Mouse (Mus musculus) hindbrain, embryonic 12.5 days (tissue): ENCODE measurements around the gene Grin2c. TPM values are rescaled to one million over a fixed set of nuclear protein-coding genes. Genes with fewer than 3 reads are reported as not detected.

ENCODE experiments used
- ATAC-seq: fragments of 200-750 bp; cut with Nextera tagmentation; 2 replicates; pipeline ENCODE4 v1.8.0; 2017; ENCODE audit warnings: moderate TSS enrichment; ENCODE audit not compliant: low FRiP score
- H3K27ac ChIP-seq: fragments of 300-500 bp; sonication (generic); 2 replicates; pipeline ENCODE4 v1.5.1; 2016; ENCODE audit warnings: mild to moderate bottlenecking
- H3K27me3 ChIP-seq: fragments of 300-500 bp; sonication (generic); 2 replicates; pipeline ENCODE4 v1.6.1; 2016; ENCODE audit warnings: mild to moderate bottlenecking
- H3K36me3 ChIP-seq: fragments of 300-500 bp; sonication (generic); 2 replicates; pipeline ENCODE4 v1.6.1; 2016; ENCODE audit warnings: mild to moderate bottlenecking
- H3K4me1 ChIP-seq: fragments of 300-500 bp; sonication (generic); 2 replicates; pipeline ENCODE4 v1.6.1; 2016
- H3K4me2 ChIP-seq: fragments of 300-500 bp; sonication (generic); replicated peaks from 2 replicates; pipeline ENCODE4 v1.6.1; 2016; ENCODE audit warnings: mild to moderate bottlenecking
- H3K4me3 ChIP-seq: fragments of 300-500 bp; sonication (generic); 2 replicates; pipeline ENCODE4 v1.5.1; 2016; ENCODE audit warnings: mild to moderate bottlenecking
- H3K9ac ChIP-seq: fragments of 300-500 bp; sonication (generic); 2 replicates; pipeline ENCODE4 v1.6.1; 2016; ENCODE audit warnings: mild to moderate bottlenecking, moderate library complexity
- H3K9me3 ChIP-seq: fragments of 300-500 bp; sonication (generic); replicated peaks from 2 replicates; pipeline ENCODE4 v1.6.1; 2016; ENCODE audit warnings: mild to moderate bottlenecking
- WGBS: fragments of 180-500 bp; shearing (Covaris S2); methylation state at CpG from one replicate; pipeline ENCODE4 v1.1.7; 2016; 5-methylcytosine and 5-hydroxymethylcytosine counted together
- polyA plus RNA-seq: library from polyadenylated mRNA; unstranded; fragments of >200 nt; fragmentation: Nextera tagmentation; extraction: Ambion mirVana; gene quantifications from 2 replicates; pipeline ENCODE4 v1.2.1, GENCODE M21; 2016

The Grin2c gene
- polyA plus RNA-seq, 1 experiment from 2014 or later: 0.57 TPM

- Histone ChIP-seq H3K4me3 (peak overlapping the region; percentile 16), H3K27me3 (peaks cover 98% of the 10 kb centered on the region), H3K9me3 (no peaks in the 10 kb centered on the region), H3K9ac (no peak overlapping the region), H3K36me3 (no peaks in the 10 kb centered on the region), H3K4me1 (peaks cover 7% of the 10 kb centered on the region), H3K27ac (no peak overlapping the region), H3K4me2 (peak overlapping the region; percentile 33)
- ATAC-seq: no peak
- 17% methylated on average over 59 of the region's 59 CpGs for WGBS
Measured at GRCm38 (mm10) chr11:115257775-115258510, 9.1 kb downstream of the Grin2c start.

GRCm38 (mm10) chr11:115251258-115251657 lies 15.8 kb downstream of the Grin2c start:
- no peak overlapping the region for H3K4me3 ChIP-seq
- no peaks in the 10 kb centered on the region for H3K9me3 ChIP-seq
- no peaks in the 10 kb centered on the region for H3K36me3 ChIP-seq
- H3K27me3 ChIP-seq: peaks cover 99% of the 10 kb centered on the region
- H3K27ac ChIP-seq: no peak overlapping the region
- 49% methylated on average over 3 of the region's 3 CpGs for WGBS
- H3K9ac ChIP-seq: no peak overlapping the region
- peaks cover 40% of the 10 kb centered on the region for H3K4me1 ChIP-seq
- no peak for ATAC-seq
- H3K4me2 ChIP-seq: no peak overlapping the region

- Histone ChIP-seq H3K9ac (peak overlapping the region; percentile 60; the same call in 1 of the 2 replicates), H3K4me2 (peak overlapping the region; percentile 75), H3K4me3 (peak overlapping the region; percentile 39), H3K4me1 (peaks cover 47% of the 10 kb centered on the region), H3K27ac (no peak overlapping the region), H3K36me3 (no peaks in the 10 kb centered on the region), H3K27me3 (peaks cover 96% of the 10 kb centered on the region), H3K9me3 (no peaks in the 10 kb centered on the region)
- WGBS: under 1% methylated on average over 35 of the region's 36 CpGs
- ATAC-seq: no peak
Measured at GRCm38 (mm10) chr11:115250405-115251090, 16.5 kb downstream of the Grin2c start.

- peaks cover 91% of the 10 kb centered on the region for H3K27me3 ChIP-seq
- 2% methylated on average over 63 of the region's 63 CpGs for WGBS
- no peak for ATAC-seq
Measured at GRCm38 (mm10) chr11:115249721-115250404, 17.2 kb downstream of the Grin2c start.

GRCm38 (mm10) chr11:115247945-115248344 lies 19.1 kb downstream of the Grin2c start:
- 67% methylated on average over 6 of the region's 6 CpGs for WGBS
- Histone ChIP-seq H3K4me1 (peaks cover 52% of the 10 kb centered on the region), H3K27ac (no peak overlapping the region), H3K27me3 (peaks cover 86% of the 10 kb centered on the region), H3K9ac (no peak overlapping the region), H3K4me2 (no peak overlapping the region), H3K9me3 (no peaks in the 10 kb centered on the region), H3K4me3 (no peak overlapping the region), H3K36me3 (peaks cover 7% of the 10 kb centered on the region)
- ATAC-seq: no peak

More at GRCm38 (mm10) chr11:115249721-115250404, 17.2 kb downstream of the Grin2c start:
- H3K4me2 ChIP-seq: peak overlapping the region; percentile 75
- peaks cover 52% of the 10 kb centered on the region for H3K4me1 ChIP-seq
- no peaks in the 10 kb centered on the region for H3K9me3 ChIP-seq
- peak overlapping the region; percentile 39 for H3K4me3 ChIP-seq
- H3K27ac ChIP-seq: no peak overlapping the region
- H3K9ac ChIP-seq: peak overlapping the region; percentile 60; the same call in 1 of the 2 replicates
- no peaks in the 10 kb centered on the region for H3K36me3 ChIP-seq

GRCm38 (mm10) chr11:115247240-115247639 lies 19.8 kb downstream of the Grin2c start:
- 26% methylated on average over 3 of the region's 3 CpGs for WGBS
- peaks cover 56% of the 10 kb centered on the region for H3K4me1 ChIP-seq
- H3K9me3 ChIP-seq: no peaks in the 10 kb centered on the region
- H3K4me2 ChIP-seq: no peak overlapping the region
- H3K36me3 ChIP-seq: peaks cover 7% of the 10 kb centered on the region
- H3K9ac ChIP-seq: no peak overlapping the region
- no peak overlapping the region for H3K27ac ChIP-seq
- H3K4me3 ChIP-seq: no peak overlapping the region
- ATAC-seq: no peak
- peaks cover 79% of the 10 kb centered on the region for H3K27me3 ChIP-seq

- Histone ChIP-seq H3K27me3 (peaks cover 71% of the 10 kb centered on the region), H3K4me1 (peaks cover 61% of the 10 kb centered on the region), H3K36me3 (peaks cover 7% of the 10 kb centered on the region), H3K9ac (no peak overlapping the region), H3K4me2 (no peak overlapping the region), H3K4me3 (no peak overlapping the region), H3K9me3 (no peaks in the 10 kb centered on the region), H3K27ac (no peak overlapping the region)
- no peak for ATAC-seq
- 57% methylated on average over 8 of the region's 8 CpGs for WGBS
Measured at GRCm38 (mm10) chr11:115246386-115246785, 20.7 kb downstream of the Grin2c start.

GRCm38 (mm10) chr11:115244840-115245239 lies 22.2 kb downstream of the Grin2c start:
- H3K4me2 ChIP-seq: no peak overlapping the region
- no peak overlapping the region for H3K9ac ChIP-seq
- 72% methylated on average over 8 of the region's 8 CpGs for WGBS
- no peak overlapping the region for H3K4me3 ChIP-seq
- H3K27ac ChIP-seq: no peak overlapping the region
- H3K27me3 ChIP-seq: peaks cover 55% of the 10 kb centered on the region
- ATAC-seq: no peak
- H3K36me3 ChIP-seq: peaks cover 7% of the 10 kb centered on the region
- no peaks in the 10 kb centered on the region for H3K9me3 ChIP-seq
- H3K4me1 ChIP-seq: peaks cover 62% of the 10 kb centered on the region

- H3K9me3 ChIP-seq: no peaks in the 10 kb centered on the region
- ATAC-seq: no peak
- WGBS: 91% methylated on average over 12 of the region's 12 CpGs
- H3K36me3 ChIP-seq: peaks cover 7% of the 10 kb centered on the region
- no peak overlapping the region for H3K4me2 ChIP-seq
- peaks cover 67% of the 10 kb centered on the region for H3K4me1 ChIP-seq
- no peak overlapping the region for H3K27ac ChIP-seq
- no peak overlapping the region for H3K9ac ChIP-seq
- H3K4me3 ChIP-seq: no peak overlapping the region
- peaks cover 45% of the 10 kb centered on the region for H3K27me3 ChIP-seq
Measured at GRCm38 (mm10) chr11:115243783-115244182, 23.3 kb downstream of the Grin2c start.

- no peaks in the 10 kb centered on the region for H3K9me3 ChIP-seq
- H3K9ac ChIP-seq: no peak overlapping the region
- peaks cover 7% of the 10 kb centered on the region for H3K36me3 ChIP-seq
- no peak overlapping the region for H3K4me3 ChIP-seq
- H3K27me3 ChIP-seq: peaks cover 36% of the 10 kb centered on the region
- WGBS: 77% methylated on average over 3 of the region's 3 CpGs
- H3K4me2 ChIP-seq: no peak overlapping the region
- H3K4me1 ChIP-seq: peaks cover 65% of the 10 kb centered on the region
- no peak for ATAC-seq
- H3K27ac ChIP-seq: no peak overlapping the region
Measured at GRCm38 (mm10) chr11:115242746-115243145, 24.3 kb downstream of the Grin2c start.

GRCm38 (mm10) chr11:115241402-115241801 lies 25.6 kb downstream of the Grin2c start:
- Histone ChIP-seq H3K36me3 (peaks cover 7% of the 10 kb centered on the region), H3K4me3 (no peak overlapping the region), H3K4me2 (no peak overlapping the region), H3K9me3 (no peaks in the 10 kb centered on the region), H3K27ac (no peak overlapping the region), H3K4me1 (peaks cover 58% of the 10 kb centered on the region), H3K9ac (no peak overlapping the region), H3K27me3 (peaks cover 23% of the 10 kb centered on the region; the same call in 1 of the 2 replicates)
- no peak for ATAC-seq
- 86% methylated on average over 11 of the region's 11 CpGs for WGBS

GRCm38 (mm10) chr11:115236570-115236969 lies 30.5 kb downstream of the Grin2c start:
- WGBS: 18% methylated on average over 5 of the region's 5 CpGs

More at GRCm38 (mm10) chr11:115236570-115236969, 30.5 kb downstream of the Grin2c start:
- peaks cover 79% of the 10 kb centered on the region for H3K4me1 ChIP-seq
- no peak overlapping the region for H3K4me3 ChIP-seq
- peaks cover 17% of the 10 kb centered on the region; the same call in 1 of the 2 replicates for H3K27me3 ChIP-seq
- H3K9ac ChIP-seq: 0 out of 2 replicates have a peak overlapping the region, but pooled peaks have one; percentile 27
- H3K36me3 ChIP-seq: no peaks in the 10 kb centered on the region
- H3K4me2 ChIP-seq: no peak overlapping the region
- peak; percentile 44 for ATAC-seq
- no peaks in the 10 kb centered on the region for H3K9me3 ChIP-seq
- peak overlapping the region; percentile 66 for H3K27ac ChIP-seq
